Mouse (Mus musculus) heart, embryonic 13.5 days (tissue): ENCODE data around the gene Wdpcp. TPM values are rescaled to one million over a fixed set of nuclear protein-coding genes. Genes with fewer than 3 reads are reported as not detected.

ENCODE experiments used
- ATAC-seq: fragments of 200-750 bp; cut with Nextera tagmentation; 2 replicates; pipeline ENCODE4 v1.8.0; 2017; ENCODE audit warnings: moderate TSS enrichment; ENCODE audit not compliant: insufficient number of reproducible peaks, low FRiP score, low TSS enrichment; ENCODE audit errors: extremely low read depth
- H3K27ac ChIP-seq: fragments of 300-500 bp; sonication (generic); replicated peaks from 2 replicates; pipeline ENCODE4 v1.5.1; 2015; ENCODE audit warnings: moderate library complexity, mild to moderate bottlenecking, inconsistent platforms
- H3K27me3 ChIP-seq: fragments of 300-500 bp; sonication (generic); replicated peaks from 2 replicates; pipeline ENCODE4 v1.6.1; 2015; ENCODE audit warnings: mild to moderate bottlenecking, inconsistent platforms
- H3K36me3 ChIP-seq: fragments of 300-500 bp; sonication (generic); 2 replicates; pipeline ENCODE4 v1.6.1; 2015; ENCODE audit warnings: mild to moderate bottlenecking, inconsistent platforms
- H3K4me1 ChIP-seq: fragments of 300-500 bp; sonication (generic); 2 replicates; pipeline ENCODE4 v1.6.1; 2015; ENCODE audit warnings: inconsistent platforms
- H3K4me2 ChIP-seq: fragments of 300-500 bp; sonication (generic); 2 replicates; pipeline ENCODE4 v1.6.1; 2015; ENCODE audit warnings: inconsistent platforms, mild to moderate bottlenecking, moderate library complexity
- H3K4me3 ChIP-seq: fragments of 300-500 bp; sonication (generic); 2 replicates; pipeline ENCODE4 v1.5.1; 2015; ENCODE audit warnings: moderate library complexity, mild to moderate bottlenecking, inconsistent platforms
- H3K9ac ChIP-seq: fragments of 300-500 bp; sonication (generic); 2 replicates; pipeline ENCODE4 v1.6.1; 2015; ENCODE audit warnings: inconsistent platforms, mild to moderate bottlenecking, moderate library complexity
- H3K9me3 ChIP-seq: fragments of 300-500 bp; sonication (generic); 2 replicates; pipeline ENCODE4 v1.6.1; 2016; ENCODE audit warnings: inconsistent platforms
- WGBS: fragments of 180-500 bp; shearing (Covaris S2); methylation state at CpG from one replicate; pipeline ENCODE4 v1.1.7; 2015; ENCODE audit warnings: mixed read lengths; 5-methylcytosine and 5-hydroxymethylcytosine counted together
- polyA plus RNA-seq: library from polyadenylated mRNA; unstranded; fragments of >200 nt; fragmentation: Nextera tagmentation; extraction: Ambion mirVana; gene quantifications from 2 replicates; pipeline ENCODE4 v1.2.1, GENCODE M21; 2015

Gene Wdpcp
- polyA plus RNA-seq, 1 experiment from 2014 or later: 7.2 TPM

DNA sequence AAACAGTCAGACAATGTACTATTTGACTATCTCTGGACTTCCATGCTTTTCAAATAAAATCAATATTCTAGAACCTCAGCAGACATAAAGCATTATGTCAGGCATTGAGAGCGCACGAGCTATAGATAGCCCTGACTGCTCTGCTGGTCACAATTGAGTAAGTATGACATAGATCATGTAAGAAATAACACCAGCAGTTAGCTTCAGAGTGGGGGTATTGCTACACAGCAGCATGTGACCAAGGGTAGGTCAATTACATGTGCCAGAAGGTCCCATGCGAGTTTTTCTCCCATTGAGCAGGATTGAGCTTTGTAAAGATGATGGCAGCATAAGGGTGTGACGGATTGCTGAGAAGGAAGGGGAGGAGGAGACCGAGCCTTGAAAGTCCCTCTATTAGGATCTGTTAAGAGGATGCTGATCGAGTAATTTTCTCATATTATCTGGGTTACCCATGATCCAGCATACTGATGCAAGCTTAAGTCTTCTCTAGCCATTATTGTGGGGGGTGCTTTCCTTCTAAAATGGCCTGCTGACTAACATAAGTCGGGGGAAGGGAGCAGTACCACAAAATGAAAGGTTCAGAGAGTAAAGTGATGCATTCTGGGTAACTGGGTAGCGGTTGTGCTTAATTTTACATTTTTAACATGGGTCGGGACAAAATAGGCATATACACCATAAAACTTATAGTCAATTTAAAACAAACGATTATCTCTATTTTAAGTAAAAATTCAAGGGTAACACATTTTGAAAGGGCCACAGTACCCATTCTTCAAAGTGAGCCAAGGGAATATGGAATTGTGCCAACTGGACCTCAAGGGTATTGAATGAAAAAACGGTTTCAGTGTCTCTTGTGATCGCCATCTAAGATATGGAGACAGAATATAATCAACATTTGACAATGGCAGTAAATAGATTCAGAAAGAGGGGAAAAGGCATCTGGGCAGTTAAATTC is 21.5 kb upstream of the Wdpcp start:
- 77% methylated on average over 12 of the region's 12 CpGs for WGBS
- Histone ChIP-seq H3K4me3 (no peak overlapping the region), H3K36me3 (peaks cover 7% of the 10 kb centered on the region), H3K4me2 (no peak overlapping the region), H3K27ac (no peak overlapping the region), H3K9ac (no peak overlapping the region), H3K27me3 (no peaks in the 10 kb centered on the region), H3K9me3 (no peaks in the 10 kb centered on the region), H3K4me1 (peaks cover 10% of the 10 kb centered on the region)
- no peak for ATAC-seq

DNA sequence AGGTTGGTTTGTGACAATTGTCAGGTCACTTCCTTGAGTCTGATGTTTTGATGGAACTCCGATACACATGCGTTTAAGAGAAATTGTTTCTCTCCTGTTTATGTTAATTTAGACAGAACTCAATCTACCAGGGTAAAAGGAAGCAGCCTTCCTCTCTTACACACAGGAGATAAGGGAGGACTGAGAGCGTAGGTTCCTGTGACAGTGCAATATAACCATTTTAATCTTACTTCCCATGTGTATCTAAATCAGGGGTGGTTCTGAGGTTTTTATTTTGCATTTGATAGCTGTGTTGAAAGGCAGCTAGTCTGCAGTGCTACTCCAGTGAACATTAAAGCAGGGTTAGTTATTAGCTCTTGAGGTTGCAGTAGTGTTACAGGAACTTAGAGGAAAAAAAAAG is 20.0 kb upstream of the Wdpcp start:
- no peaks in the 10 kb centered on the region for H3K9me3 ChIP-seq
- no peak overlapping the region for H3K4me2 ChIP-seq
- 39% methylated on average over 3 of the region's 3 CpGs for WGBS
- no peak for ATAC-seq
- H3K4me3 ChIP-seq: no peak overlapping the region
- no peak overlapping the region for H3K27ac ChIP-seq
- no peaks in the 10 kb centered on the region for H3K27me3 ChIP-seq
- H3K36me3 ChIP-seq: peaks cover 17% of the 10 kb centered on the region
- peaks cover 10% of the 10 kb centered on the region for H3K4me1 ChIP-seq
- H3K9ac ChIP-seq: no peak overlapping the region

DNA sequence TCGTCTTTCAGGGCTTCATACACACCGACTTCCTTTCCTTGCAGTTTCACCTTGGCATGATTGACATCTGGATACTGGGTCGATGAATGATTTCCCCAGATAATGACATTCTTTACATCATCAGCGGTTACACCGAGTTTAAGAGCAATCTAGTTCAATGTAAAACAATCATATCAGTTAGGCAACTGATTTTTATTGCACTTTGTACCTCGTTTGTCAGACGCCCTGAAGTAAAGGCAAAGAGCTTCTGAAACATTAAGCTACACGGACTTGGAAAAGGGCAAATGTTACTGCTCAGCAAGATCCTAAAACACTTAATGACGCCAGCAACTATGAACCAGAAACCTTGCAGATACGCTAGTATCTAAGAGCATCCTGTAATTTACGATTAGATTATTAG is 12.3 kb upstream of the Wdpcp start:
- Histone ChIP-seq H3K9me3 (no peaks in the 10 kb centered on the region), H3K4me2 (no peak overlapping the region), H3K4me1 (peaks cover 32% of the 10 kb centered on the region), H3K4me3 (no peak overlapping the region), H3K9ac (no peak overlapping the region), H3K36me3 (peaks cover 82% of the 10 kb centered on the region), H3K27me3 (no peaks in the 10 kb centered on the region), H3K27ac (no peak overlapping the region)
- 79% methylated on average over 11 of the region's 11 CpGs for WGBS
- ATAC-seq: no peak

DNA sequence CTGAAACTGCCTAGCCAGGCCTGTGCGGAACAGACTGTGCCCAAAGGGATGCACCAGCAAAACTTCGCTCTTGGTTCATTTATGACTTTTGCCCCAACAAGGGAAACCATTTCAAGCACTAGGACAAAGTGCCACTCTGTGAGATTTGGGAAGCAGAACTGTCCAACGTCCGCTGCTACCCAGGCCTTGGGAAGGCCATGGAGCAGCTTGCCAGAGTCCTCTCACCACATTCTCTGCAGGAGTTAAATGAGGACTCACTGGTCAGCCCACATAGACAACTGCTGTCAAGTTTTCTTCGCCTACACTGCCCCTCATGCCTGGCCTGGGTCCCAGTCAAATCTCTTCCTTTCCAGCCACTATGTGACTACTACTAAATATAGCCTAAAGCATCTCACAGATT is 10.7 kb upstream of the Wdpcp start:
- 54% methylated on average over 5 of the region's 5 CpGs for WGBS
- H3K9ac ChIP-seq: no peak overlapping the region
- no peaks in the 10 kb centered on the region for H3K27me3 ChIP-seq
- H3K9me3 ChIP-seq: no peaks in the 10 kb centered on the region
- H3K4me2 ChIP-seq: 0 out of 2 replicates have a peak overlapping the region, but pooled peaks have one; percentile 27
- ATAC-seq: no peak
- H3K27ac ChIP-seq: peak overlapping the region; percentile 58
- H3K4me1 ChIP-seq: peaks cover 46% of the 10 kb centered on the region
- peaks cover 86% of the 10 kb centered on the region for H3K36me3 ChIP-seq
- no peak overlapping the region for H3K4me3 ChIP-seq

DNA sequence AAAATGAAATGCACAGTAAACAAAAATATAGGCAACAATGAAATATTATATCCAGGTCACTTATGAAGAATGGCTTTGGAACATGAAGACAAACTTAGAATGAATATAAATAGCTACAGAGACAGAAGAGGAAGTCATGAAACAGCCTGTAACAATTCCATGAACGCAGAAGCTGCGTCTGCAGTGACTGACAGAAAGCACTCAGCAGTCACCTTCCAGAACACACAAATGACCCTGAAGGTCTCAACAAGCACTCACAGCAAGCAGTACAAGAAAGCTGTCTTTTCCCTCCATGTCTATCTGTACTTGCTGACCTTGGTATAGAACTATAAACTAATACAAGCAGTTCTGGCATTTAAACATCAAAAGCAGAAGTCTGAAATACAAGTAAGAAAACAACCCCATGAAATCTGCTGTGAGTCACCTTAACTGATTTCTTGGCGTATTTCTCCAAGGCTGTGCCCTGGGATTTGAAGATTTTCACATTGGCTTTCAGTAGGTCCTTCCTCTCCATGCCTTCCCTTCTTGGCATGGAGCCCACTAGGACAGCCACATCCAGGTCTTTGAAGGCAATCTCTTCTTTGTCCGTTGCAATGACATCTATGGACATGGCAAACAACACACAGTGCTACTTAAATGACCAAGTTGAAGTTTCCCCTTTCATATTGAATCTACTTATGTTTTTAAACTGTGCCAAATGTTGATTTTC is 8.3 kb upstream of the Wdpcp start:
- no peak; the same call in 1 of the 2 replicates for ATAC-seq
- H3K4me1 ChIP-seq: peaks cover 65% of the 10 kb centered on the region
- no peaks in the 10 kb centered on the region for H3K9me3 ChIP-seq
- peak overlapping the region; percentile 89 for H3K27ac ChIP-seq
- peak overlapping the region; percentile 49 for H3K4me2 ChIP-seq
- peaks cover 79% of the 10 kb centered on the region for H3K36me3 ChIP-seq
- H3K27me3 ChIP-seq: no peaks in the 10 kb centered on the region
- WGBS: 38% methylated on average over 4 of the region's 4 CpGs
- H3K9ac ChIP-seq: peak overlapping the region; percentile 68
- H3K4me3 ChIP-seq: no peak overlapping the region

DNA sequence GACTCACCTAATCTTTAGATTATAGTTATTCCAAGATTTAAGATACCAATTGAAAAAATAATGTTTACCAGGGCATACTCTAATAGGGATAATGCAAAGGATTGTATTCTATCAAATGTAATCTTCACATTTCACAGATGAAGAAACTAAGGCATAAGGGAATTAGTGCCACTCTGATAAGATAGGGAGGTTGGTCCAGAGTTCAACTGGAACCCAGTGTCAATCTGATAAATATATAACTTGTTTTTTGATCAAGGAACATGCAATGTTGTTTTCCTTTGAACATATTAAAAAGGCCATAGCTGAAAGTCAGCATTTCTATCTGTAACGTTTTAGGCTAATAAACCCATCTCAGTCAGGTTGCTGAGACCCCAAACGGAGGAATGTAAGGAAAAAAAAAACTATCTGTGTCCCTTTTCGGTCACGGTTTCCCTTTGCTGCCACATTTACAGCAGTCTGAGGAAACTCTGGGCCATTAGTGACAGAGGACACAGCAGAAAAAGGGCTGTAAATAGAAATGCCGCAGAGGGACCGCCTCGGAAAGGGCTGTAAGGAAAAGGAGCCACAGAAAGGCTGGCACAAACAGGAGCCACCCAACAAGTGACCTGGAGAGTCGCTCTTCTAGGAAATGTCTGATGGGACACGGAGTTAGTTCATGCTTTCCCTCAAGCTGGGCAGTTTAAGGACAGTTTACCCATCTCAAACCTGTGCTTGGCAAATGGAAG is 7.2 kb upstream of the Wdpcp start:
- H3K4me2 ChIP-seq: no peak overlapping the region
- H3K9me3 ChIP-seq: no peaks in the 10 kb centered on the region
- no peak overlapping the region for H3K4me3 ChIP-seq
- H3K27me3 ChIP-seq: no peaks in the 10 kb centered on the region
- WGBS: 77% methylated on average over 9 of the region's 9 CpGs
- 0 out of 2 replicates have a peak overlapping the region, but pooled peaks have one; percentile 6 for H3K9ac ChIP-seq
- H3K4me1 ChIP-seq: peaks cover 74% of the 10 kb centered on the region
- H3K27ac ChIP-seq: peak overlapping the region; percentile 20; the same call in 1 of the 2 replicates
- peaks cover 68% of the 10 kb centered on the region for H3K36me3 ChIP-seq
- ATAC-seq: no peak

DNA sequence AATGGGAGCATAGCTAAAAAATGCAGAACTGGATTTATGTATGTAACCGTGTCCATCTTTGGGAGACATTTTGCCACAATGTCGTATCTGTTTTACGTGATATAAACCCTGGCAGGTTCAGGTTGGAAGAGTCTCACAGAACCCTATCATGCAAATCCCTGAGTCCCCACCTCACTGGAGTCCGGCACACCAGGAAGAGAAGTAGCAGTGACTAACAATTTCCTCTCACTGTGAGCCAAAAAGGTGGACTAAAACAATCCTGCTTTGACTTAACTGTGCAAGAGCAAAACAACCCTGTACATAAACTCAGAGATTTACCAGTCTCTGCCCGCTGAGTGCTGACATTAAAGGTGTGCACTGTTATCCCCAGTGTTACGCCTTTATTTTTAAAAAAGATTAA is 5.1 kb upstream of the Wdpcp start:
- Histone ChIP-seq H3K27me3 (no peaks in the 10 kb centered on the region), H3K9ac (peak overlapping the region; percentile 24; the same call in 1 of the 2 replicates), H3K36me3 (peaks cover 47% of the 10 kb centered on the region), H3K4me3 (no peak overlapping the region), H3K4me1 (peaks cover 65% of the 10 kb centered on the region), H3K9me3 (no peaks in the 10 kb centered on the region), H3K4me2 (peak overlapping the region; percentile 25), H3K27ac (no peak overlapping the region)
- ATAC-seq: no peak
- WGBS: 86% methylated on average over 6 of the region's 6 CpGs

DNA sequence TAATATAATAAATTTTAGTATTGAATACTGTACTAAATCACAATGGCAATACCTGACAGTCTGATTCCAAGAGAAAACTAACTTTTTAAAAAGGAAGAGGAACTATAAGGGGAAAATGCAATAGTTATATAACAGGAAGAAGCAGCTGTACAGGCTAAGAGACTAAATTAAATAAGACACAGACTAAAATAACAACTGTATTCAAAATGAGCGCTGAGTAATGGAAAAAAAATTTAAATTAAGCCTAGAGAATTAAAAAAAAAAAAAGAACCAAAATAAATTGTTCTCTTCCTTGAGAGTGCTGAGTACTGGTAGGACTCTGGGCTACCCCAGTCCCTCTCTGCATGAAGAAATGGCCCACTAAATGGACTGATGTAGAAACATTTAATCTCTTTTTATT is 4.3 kb upstream of the Wdpcp start:
- H3K9me3 ChIP-seq: no peaks in the 10 kb centered on the region
- H3K27me3 ChIP-seq: no peaks in the 10 kb centered on the region
- WGBS: 98% methylated on average over 1 of the region's 1 CpGs
- H3K4me3 ChIP-seq: 0 out of 2 replicates have a peak overlapping the region, but pooled peaks have one; percentile 16
- H3K9ac ChIP-seq: peak overlapping the region; percentile 44; the same call in 1 of the 2 replicates
- H3K36me3 ChIP-seq: peaks cover 43% of the 10 kb centered on the region
- H3K4me1 ChIP-seq: peaks cover 66% of the 10 kb centered on the region
- H3K4me2 ChIP-seq: peak overlapping the region; percentile 47
- no peak for ATAC-seq
- H3K27ac ChIP-seq: no peak overlapping the region

DNA sequence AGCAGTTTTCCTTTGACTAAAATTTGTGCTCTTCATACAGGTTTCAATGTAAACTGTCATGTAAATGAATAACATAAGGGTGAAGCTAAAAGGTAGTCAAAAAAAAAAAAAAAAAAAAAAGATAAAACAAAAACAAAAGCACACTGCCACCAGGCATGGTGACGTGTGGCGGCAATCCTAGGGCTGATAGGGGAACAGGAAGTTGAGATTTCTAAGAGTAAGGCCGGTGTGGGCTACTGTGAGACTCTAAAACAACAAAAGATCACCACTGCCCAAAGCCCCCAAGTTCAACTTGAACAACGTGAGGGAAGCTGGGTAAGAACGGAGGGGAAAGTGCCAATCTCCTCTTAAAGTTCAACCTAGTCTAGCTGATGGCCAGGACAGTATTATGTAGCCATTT is 3.0 kb upstream of the Wdpcp start:
- Histone ChIP-seq H3K4me1 (peaks cover 60% of the 10 kb centered on the region), H3K27me3 (no peaks in the 10 kb centered on the region), H3K36me3 (peaks cover 30% of the 10 kb centered on the region), H3K27ac (peak overlapping the region; percentile 94), H3K9me3 (no peaks in the 10 kb centered on the region), H3K9ac (peak overlapping the region; percentile 93), H3K4me3 (peak overlapping the region; percentile 81), H3K4me2 (peak overlapping the region; percentile 76)
- ATAC-seq: no peak
- 14% methylated on average over 5 of the region's 5 CpGs for WGBS

DNA sequence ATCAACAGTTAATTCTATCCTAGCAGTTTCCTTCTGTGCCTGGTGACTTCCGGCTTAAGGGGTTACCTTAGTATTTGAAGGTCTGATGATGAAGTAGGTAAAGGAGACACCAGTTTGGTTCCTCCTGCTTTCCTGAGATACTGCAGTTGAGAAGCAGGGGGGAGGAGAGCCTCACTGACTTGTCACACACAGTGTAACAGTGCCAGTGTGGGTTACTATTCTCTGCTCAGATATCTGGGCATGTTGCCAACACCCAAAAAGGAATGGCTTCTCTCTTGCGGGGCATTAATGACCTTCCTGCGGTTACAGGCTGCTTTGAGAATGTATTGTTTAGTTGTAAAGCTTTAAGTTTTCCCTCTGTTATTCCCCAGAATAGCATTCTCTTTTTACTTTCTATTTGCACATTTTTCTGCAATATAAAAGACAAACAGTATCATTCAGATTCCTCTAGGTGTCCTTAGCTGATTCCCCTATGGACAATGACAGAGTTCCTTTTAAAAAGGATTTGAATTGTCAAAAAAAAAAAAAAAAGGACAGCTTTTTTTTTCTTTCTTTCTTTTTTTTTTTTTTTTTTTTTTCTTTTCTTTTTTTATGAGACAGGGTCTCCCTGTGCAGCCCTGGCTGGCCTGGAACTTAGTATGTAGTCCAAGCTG is 2.5 kb upstream of the Wdpcp start:
- no peak for ATAC-seq
- peak overlapping the region; percentile 93 for H3K9ac ChIP-seq
- H3K27ac ChIP-seq: peak overlapping the region; percentile 94
- no peaks in the 10 kb centered on the region for H3K27me3 ChIP-seq
- 23% methylated on average over 3 of the region's 3 CpGs for WGBS
- peaks cover 58% of the 10 kb centered on the region for H3K4me1 ChIP-seq
- H3K36me3 ChIP-seq: peaks cover 29% of the 10 kb centered on the region
- H3K9me3 ChIP-seq: no peaks in the 10 kb centered on the region
- H3K4me3 ChIP-seq: peak overlapping the region; percentile 81
- H3K4me2 ChIP-seq: peak overlapping the region; percentile 76
